Mouse (Mus musculus): ENCODE measurements around the gene Orm1. TPM values are rescaled to one million over a fixed set of nuclear protein-coding genes. Genes with fewer than 3 reads are reported as not detected.
"Not testable (repeated sequence)": the region's sequence is repeated elsewhere in the genome, so short reads cannot be mapped to it uniquely, and the experiment has no call there.

The Orm1 gene
- polyA plus RNA-seq, 1 experiment from 2014 or later, result not detected

GRCm38 (mm10) chr4:63311426-63311825, 32.9 kb upstream of the Orm1 start:
- Histone ChIP-seq H3K4me3 (ENCODE audit: low read length) (no peak overlapping the region), H3K9ac (ENCODE audit: low read length) (no peak overlapping the region), H3K4me1 (replicated peaks; ENCODE audit: control insufficient read depth, insufficient read depth, low read length) (no peaks in the 10 kb centered on the region), H3K27ac (ENCODE audit: low read length) (no peak overlapping the region), H3K27me3 (ENCODE audit: control insufficient read depth, insufficient read depth, low read depth, low read length) (no peaks in the 10 kb centered on the region), H3K9me3 (ENCODE audit: control insufficient read depth, low read length) (no peaks in the 10 kb centered on the region), H3K36me3 (ENCODE audit: control insufficient read depth, insufficient read depth, low read length) (peaks cover 12% of the 10 kb centered on the region), H3K4me2 (ENCODE audit: low read depth, low read length) (no peak overlapping the region)
- no peak for ATAC-seq (ENCODE audit: low read depth)
- 84% methylated on average over 7 of the region's 7 CpGs for WGBS

GRCm38 (mm10) chr4:63314063-63314462, 30.3 kb upstream of the Orm1 start:
- Histone ChIP-seq H3K36me3 (ENCODE audit: control insufficient read depth, insufficient read depth, low read length) (peaks cover 17% of the 10 kb centered on the region), H3K4me2 (ENCODE audit: low read depth, low read length) (no peak overlapping the region), H3K4me3 (ENCODE audit: low read length) (no peak overlapping the region), H3K4me1 (replicated peaks; ENCODE audit: control insufficient read depth, insufficient read depth, low read length) (no peaks in the 10 kb centered on the region), H3K27me3 (ENCODE audit: control insufficient read depth, insufficient read depth, low read depth, low read length) (no peaks in the 10 kb centered on the region), H3K27ac (ENCODE audit: low read length) (no peak overlapping the region), H3K9ac (ENCODE audit: low read length) (no peak overlapping the region), H3K9me3 (ENCODE audit: control insufficient read depth, low read length) (no peaks in the 10 kb centered on the region)
- ATAC-seq (ENCODE audit: low read depth), result no peak
- 74% methylated on average over 5 of the region's 5 CpGs for WGBS

- peak; percentile 44; the same call in 1 of the 2 replicates for ATAC-seq (ENCODE audit: low read depth)
- Histone ChIP-seq H3K9me3 (ENCODE audit: control insufficient read depth, low read length) (no peaks in the 10 kb centered on the region), H3K4me1 (replicated peaks; ENCODE audit: control insufficient read depth, insufficient read depth, low read length) (no peaks in the 10 kb centered on the region), H3K27ac (ENCODE audit: low read length) (no peak overlapping the region), H3K27me3 (ENCODE audit: control insufficient read depth, insufficient read depth, low read depth, low read length) (no peaks in the 10 kb centered on the region), H3K4me3 (ENCODE audit: low read length) (no peak overlapping the region), H3K9ac (ENCODE audit: low read length) (no peak overlapping the region), H3K4me2 (ENCODE audit: low read depth, low read length) (no peak overlapping the region), H3K36me3 (ENCODE audit: control insufficient read depth, insufficient read depth, low read length) (peaks cover 16% of the 10 kb centered on the region)
- 65% methylated on average over 9 of the region's 9 CpGs for WGBS
Observed at GRCm38 (mm10) chr4:63316076-63316746, 28.1 kb upstream of the Orm1 start.

GRCm38 (mm10) chr4:63319566-63319965, 24.8 kb upstream of the Orm1 start:
- H3K4me1 ChIP-seq (replicated peaks; ENCODE audit: control insufficient read depth, insufficient read depth, low read length); H3K27me3 ChIP-seq (ENCODE audit: control insufficient read depth, insufficient read depth, low read depth, low read length); H3K4me2 ChIP-seq (ENCODE audit: low read depth, low read length); H3K9ac ChIP-seq (ENCODE audit: low read length); H3K4me3 ChIP-seq (ENCODE audit: low read length); H3K9me3 ChIP-seq (ENCODE audit: control insufficient read depth, low read length); H3K27ac ChIP-seq (ENCODE audit: low read length); ATAC-seq (ENCODE audit: low read depth): not testable (repeated sequence)
- 20% methylated on average over 3 of the region's 3 CpGs for WGBS
- peaks cover 39% of the 10 kb centered on the region for H3K36me3 ChIP-seq (ENCODE audit: control insufficient read depth, insufficient read depth, low read length)

GRCm38 (mm10) chr4:63323275-63323815, 21.0 kb upstream of the Orm1 start:
- Histone ChIP-seq H3K4me2 (ENCODE audit: low read depth, low read length) (no peak overlapping the region), H3K36me3 (ENCODE audit: control insufficient read depth, insufficient read depth, low read length) (peaks cover 40% of the 10 kb centered on the region), H3K9me3 (ENCODE audit: control insufficient read depth, low read length) (no peaks in the 10 kb centered on the region), H3K4me3 (ENCODE audit: low read length) (no peak overlapping the region), H3K4me1 (replicated peaks; ENCODE audit: control insufficient read depth, insufficient read depth, low read length) (no peaks in the 10 kb centered on the region), H3K27ac (ENCODE audit: low read length) (no peak overlapping the region), H3K27me3 (ENCODE audit: control insufficient read depth, insufficient read depth, low read depth, low read length) (no peaks in the 10 kb centered on the region), H3K9ac (ENCODE audit: low read length) (no peak overlapping the region)
- no peak for ATAC-seq (ENCODE audit: low read depth)
- WGBS, result 73% methylated on average over 8 of the region's 8 CpGs

- no peak overlapping the region for H3K4me3 ChIP-seq (ENCODE audit: low read length)
- 90% methylated on average over 4 of the region's 4 CpGs for WGBS
- no peak for ATAC-seq (ENCODE audit: low read depth)
- no peak overlapping the region for H3K9ac ChIP-seq (ENCODE audit: low read length)
- H3K27me3 ChIP-seq (ENCODE audit: control insufficient read depth, insufficient read depth, low read depth, low read length), result no peaks in the 10 kb centered on the region
- H3K4me2 ChIP-seq (ENCODE audit: low read depth, low read length), result no peak overlapping the region
- H3K4me1 ChIP-seq (replicated peaks; ENCODE audit: control insufficient read depth, insufficient read depth, low read length), result no peaks in the 10 kb centered on the region
- no peak overlapping the region for H3K27ac ChIP-seq (ENCODE audit: low read length)
- H3K36me3 ChIP-seq (ENCODE audit: control insufficient read depth, insufficient read depth, low read length), result peaks cover 24% of the 10 kb centered on the region
- H3K9me3 ChIP-seq (ENCODE audit: control insufficient read depth, low read length), result no peaks in the 10 kb centered on the region
Observed at GRCm38 (mm10) chr4:63333403-63333802, 11.0 kb upstream of the Orm1 start.

GRCm38 (mm10) chr4:63338414-63339076, 5.8 kb upstream of the Orm1 start:
- H3K4me3 ChIP-seq (ENCODE audit: low read length), result no peak overlapping the region
- 65% methylated on average over 3 of the region's 3 CpGs for WGBS
- H3K27me3 ChIP-seq (ENCODE audit: control insufficient read depth, insufficient read depth, low read depth, low read length), result no peaks in the 10 kb centered on the region
- no peak overlapping the region for H3K9ac ChIP-seq (ENCODE audit: low read length)
- H3K9me3 ChIP-seq (ENCODE audit: control insufficient read depth, low read length), result no peaks in the 10 kb centered on the region
- peaks cover 2% of the 10 kb centered on the region; the same call in 1 of the 2 replicates for H3K36me3 ChIP-seq (ENCODE audit: control insufficient read depth, insufficient read depth, low read length)
- no peak overlapping the region for H3K4me2 ChIP-seq (ENCODE audit: low read depth, low read length)
- H3K4me1 ChIP-seq (replicated peaks; ENCODE audit: control insufficient read depth, insufficient read depth, low read length), result no peaks in the 10 kb centered on the region
- no peak overlapping the region for H3K27ac ChIP-seq (ENCODE audit: low read length)
- no peak for ATAC-seq (ENCODE audit: low read depth)

GRCm38 (mm10) chr4:63342491-63342890, 1.9 kb upstream of the Orm1 start:
- no peak overlapping the region for H3K4me3 ChIP-seq (ENCODE audit: low read length)
- no peak overlapping the region for H3K27ac ChIP-seq (ENCODE audit: low read length)
- no peak for ATAC-seq (ENCODE audit: low read depth)
- no peak overlapping the region for H3K9ac ChIP-seq (ENCODE audit: low read length)
- H3K36me3 ChIP-seq (ENCODE audit: control insufficient read depth, insufficient read depth, low read length), result no peaks in the 10 kb centered on the region
- H3K4me2 ChIP-seq (ENCODE audit: low read depth, low read length), result no peak overlapping the region
- H3K27me3 ChIP-seq (ENCODE audit: control insufficient read depth, insufficient read depth, low read depth, low read length), result no peaks in the 10 kb centered on the region
- 60% methylated on average over 4 of the region's 4 CpGs for WGBS
- no peaks in the 10 kb centered on the region for H3K9me3 ChIP-seq (ENCODE audit: control insufficient read depth, low read length)
- no peaks in the 10 kb centered on the region for H3K4me1 ChIP-seq (replicated peaks; ENCODE audit: control insufficient read depth, insufficient read depth, low read length)

- Histone ChIP-seq H3K9me3 (ENCODE audit: control insufficient read depth, low read length) (no peaks in the 10 kb centered on the region), H3K9ac (ENCODE audit: low read length) (no peak overlapping the region), H3K36me3 (ENCODE audit: control insufficient read depth, insufficient read depth, low read length) (no peaks in the 10 kb centered on the region), H3K27ac (ENCODE audit: low read length) (no peak overlapping the region), H3K4me3 (ENCODE audit: low read length) (no peak overlapping the region), H3K4me1 (replicated peaks; ENCODE audit: control insufficient read depth, insufficient read depth, low read length) (no peaks in the 10 kb centered on the region), H3K27me3 (ENCODE audit: control insufficient read depth, insufficient read depth, low read depth, low read length) (no peaks in the 10 kb centered on the region), H3K4me2 (ENCODE audit: low read depth, low read length) (no peak overlapping the region)
- no peak for ATAC-seq (ENCODE audit: low read depth)
- 50% methylated on average over 3 of the region's 3 CpGs for WGBS
Observed at GRCm38 (mm10) chr4:63343608-63344007, 752 bp upstream of the Orm1 start.

Measured in lung, embryonic 16.5 days (tissue).